Mouse (Mus musculus) cerebellum, postnatal 10 days (tissue): Measurements from ENCODE around the gene Tgtp2.
"Not testable (repeated sequence)": the region's sequence is repeated elsewhere in the genome, so short reads cannot be mapped to it uniquely, and the experiment has no call there.

Experiments used
- DNase-seq, 2 experiments: peaks; one replicate each; pipeline ENCODE4 v3.0.0; 2021; ENCODE audit warnings: mixed read lengths in 2 of 2

The Tgtp2 gene

GRCm38 (mm10) chr11:49063713-49064469 is at the start of gene Tgtp2:
Gene Tgtp2, minus strand, starts transcription at chr11:49064206.
- not testable (repeated sequence) for DNase-seq

DNA sequence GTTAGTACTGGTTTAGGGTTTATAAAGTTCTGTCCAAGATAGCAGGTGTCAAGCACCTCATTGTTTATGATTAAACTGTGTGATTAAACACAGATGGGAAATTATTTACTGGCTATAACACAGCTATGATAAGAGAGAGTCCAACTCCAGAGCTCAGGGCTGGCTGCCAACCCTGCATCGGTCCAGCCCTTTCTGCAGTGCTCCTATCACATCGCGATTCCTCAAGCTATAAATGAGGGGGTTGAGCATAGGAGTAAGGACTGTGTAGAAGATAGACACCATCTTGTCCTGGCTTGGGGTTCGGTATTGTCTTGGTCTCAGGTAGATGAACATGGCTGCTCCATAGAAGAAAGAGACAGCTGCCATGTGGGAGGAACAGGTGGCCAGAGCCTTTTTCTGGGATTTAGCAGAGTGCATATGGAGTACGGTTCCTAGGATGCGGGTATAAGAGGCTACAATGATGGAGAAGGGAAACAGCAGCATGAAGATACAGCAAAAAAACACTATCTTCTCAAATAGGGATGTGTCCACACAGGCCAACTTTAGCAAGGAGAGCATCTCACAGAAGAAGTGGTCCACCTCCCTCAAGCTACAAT is 48.7 kb upstream of the Tgtp2 start:
- DNase-seq = peak in 1 of 2 experiments; percentile 7

DNA sequence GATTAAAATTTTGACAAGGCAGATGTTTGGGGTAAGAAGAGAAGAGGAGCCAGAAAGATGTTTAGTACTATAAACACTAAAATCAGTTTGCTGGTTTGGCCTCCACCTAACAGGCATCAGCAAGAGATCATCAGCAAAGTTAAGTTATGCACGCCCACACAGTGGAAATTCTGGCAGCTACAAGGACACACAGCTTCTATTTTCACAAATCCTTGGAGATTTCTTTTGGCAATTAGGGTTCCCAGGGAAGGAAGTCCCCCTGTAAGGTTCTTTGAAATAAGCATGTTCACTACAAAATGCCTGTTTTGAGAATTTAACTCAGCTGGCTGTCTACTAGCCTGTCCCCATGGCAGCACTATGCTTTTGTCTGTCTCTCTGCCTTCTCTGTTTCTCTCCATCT is 47.0 kb upstream of the Tgtp2 start:
- no peak for DNase-seq

GRCm38 (mm10) chr11:49108833-49109232 is 44.8 kb upstream of the Tgtp2 start:
- DNase-seq = peak; percentile 40

DNA sequence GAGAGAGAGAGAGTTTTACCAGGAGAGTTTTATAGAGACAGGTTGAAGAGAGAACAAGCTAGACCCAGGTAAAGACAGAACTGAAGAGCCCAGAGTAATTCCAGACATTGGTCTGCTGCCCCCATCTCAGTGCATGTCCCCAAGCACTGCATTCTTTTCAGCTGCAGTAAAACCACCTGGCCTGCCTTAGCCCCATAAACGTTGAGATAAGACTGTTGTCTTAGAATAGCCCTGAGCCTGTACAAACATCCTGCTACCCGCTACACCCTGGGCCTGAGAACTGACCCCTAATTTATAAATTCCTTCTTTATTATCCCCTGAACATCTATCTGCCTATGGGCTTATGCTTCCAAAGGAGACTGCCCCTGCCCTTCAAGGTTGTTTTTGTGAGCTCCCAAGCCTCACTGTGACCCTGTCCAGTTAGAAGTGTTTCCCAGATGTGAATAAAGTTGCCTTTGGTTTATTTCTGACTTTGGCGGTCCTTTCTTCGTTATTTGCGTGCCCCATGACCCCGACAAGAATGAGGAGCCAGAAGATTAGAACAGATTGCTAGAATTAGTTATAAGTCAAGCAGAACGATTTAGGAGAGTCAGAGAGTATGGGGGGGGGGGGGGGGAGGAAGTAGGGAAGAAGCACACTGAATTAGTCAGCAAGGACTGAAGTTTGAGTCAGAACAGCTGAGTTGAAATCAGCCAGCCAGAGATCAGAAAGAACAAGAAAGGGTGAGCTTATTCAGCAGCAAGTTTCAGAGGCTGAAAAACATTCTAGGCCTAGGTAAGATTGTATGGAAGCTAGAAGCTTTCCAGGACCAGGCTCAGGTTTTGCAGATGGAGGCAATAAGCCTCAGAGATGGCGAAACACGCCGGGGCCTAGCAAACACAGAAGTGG is 43.9 kb upstream of the Tgtp2 start:
- no peak for DNase-seq

DNA sequence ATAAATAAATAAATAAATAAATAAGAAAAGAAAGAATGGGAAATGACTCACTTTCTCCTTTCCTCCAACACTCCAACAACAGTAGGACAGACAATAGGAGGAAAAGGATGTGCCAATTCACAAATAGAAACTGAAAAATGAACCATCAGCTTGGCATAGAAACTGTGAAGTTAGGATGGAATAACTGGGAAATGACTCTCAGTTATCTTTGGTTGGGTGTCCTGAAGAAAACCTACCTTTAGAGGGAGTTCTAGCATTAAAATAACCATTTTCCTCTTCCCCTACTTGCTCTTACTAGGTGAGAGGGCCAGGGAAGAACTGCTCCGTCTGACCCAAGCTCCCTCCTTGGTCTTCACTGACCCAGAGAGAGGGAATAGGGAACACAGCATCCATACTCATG is 41.7 kb upstream of the Tgtp2 start:
- no peak for DNase-seq

- peak; percentile 94 to 96 for DNase-seq
Observed at GRCm38 (mm10) chr11:49103047-49103693, 39.2 kb upstream of the Tgtp2 start.

- DNase-seq = no peak
Observed at GRCm38 (mm10) chr11:49101500-49101899, 37.5 kb upstream of the Tgtp2 start.

- DNase-seq = no peak
Observed at GRCm38 (mm10) chr11:49100409-49100808, 36.4 kb upstream of the Tgtp2 start.

- DNase-seq = no peak
Observed at GRCm38 (mm10) chr11:49095367-49095766, 31.4 kb upstream of the Tgtp2 start.

DNA sequence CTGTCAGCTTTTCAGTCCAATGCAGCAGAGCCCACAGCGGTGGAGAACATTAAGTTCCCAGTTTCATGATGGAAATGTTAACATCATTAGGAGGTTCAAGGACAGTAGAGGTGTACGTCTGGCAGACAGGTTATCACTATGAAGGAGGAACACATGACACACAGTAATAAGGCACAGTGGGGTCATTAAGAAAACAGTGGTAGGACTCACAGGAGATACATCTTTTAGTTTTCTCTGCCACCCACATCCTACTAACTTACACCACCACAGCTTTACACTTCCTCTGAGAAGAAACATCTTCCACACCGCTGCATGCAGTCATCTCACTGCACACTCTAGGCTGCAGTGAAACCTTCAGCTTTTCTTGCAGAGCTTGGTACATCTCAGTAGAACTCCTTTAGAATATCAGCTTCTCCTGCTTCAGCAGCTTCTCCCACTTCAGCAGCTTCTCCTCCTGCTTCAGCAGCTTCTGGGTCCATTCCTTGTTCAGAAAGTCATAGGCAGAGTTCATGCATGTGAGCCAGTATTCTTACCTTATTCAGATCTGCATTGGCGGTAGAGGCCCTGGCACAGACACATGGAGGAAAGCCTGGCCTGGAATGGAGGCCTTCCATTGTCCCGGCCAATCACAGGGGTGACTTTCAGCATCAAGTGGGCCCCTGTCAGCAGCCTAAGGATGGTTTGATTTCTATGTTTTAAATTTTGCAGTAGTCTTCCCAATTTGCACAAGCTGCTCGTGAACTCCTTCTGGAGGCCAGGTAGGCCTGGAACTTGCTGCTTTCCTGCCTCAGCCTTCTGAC is 30.1 kb upstream of the Tgtp2 start:
- no peak for DNase-seq

GRCm38 (mm10) chr11:49092786-49093185 is 28.8 kb upstream of the Tgtp2 start:
- no peak for DNase-seq

DNA sequence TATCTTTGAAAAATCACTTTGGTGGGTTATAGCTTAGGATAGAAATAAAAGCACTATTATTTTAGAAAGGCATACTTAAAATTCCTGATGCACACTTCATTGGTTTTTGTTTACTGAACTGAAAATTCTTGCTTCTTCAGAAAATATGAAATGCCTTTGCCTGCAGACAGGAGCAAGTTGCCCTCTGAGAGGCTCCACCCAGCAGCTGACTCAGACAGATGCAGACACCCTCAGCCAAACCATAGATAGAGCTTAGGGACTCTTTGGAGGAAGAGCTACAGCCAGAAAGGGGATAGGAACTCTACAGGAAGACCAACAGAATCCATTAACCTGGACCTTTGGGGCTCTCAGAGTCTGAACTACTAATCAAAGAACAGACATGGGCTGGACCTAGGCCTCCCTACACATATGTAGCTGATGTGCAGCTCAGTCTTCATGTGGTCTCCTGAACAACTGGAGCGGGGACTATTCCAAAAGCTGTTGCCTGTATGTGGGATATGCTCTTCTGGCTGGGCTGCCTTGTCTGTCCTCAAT is 28.1 kb upstream of the Tgtp2 start:
- DNase-seq = no peak

- DNase-seq = no peak
Observed at GRCm38 (mm10) chr11:49091171-49091570, 27.2 kb upstream of the Tgtp2 start.

DNA sequence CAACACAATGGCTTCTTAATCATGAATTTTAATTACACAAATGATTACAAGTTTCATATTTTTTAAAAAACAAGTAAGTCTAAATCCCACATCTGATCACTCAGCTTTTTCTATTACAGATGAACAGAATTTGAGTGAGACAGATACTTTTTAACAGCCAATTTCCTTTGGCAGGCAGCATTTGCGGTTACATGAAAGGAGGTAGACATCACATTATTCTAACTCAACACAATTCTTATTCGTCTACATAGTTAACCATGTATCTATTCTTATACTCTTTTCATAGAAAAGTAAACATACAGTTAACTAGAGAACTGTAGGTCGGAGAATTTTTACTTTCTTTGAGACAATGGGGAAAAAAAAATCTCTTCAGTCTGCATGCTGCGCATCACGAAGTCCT is 26.5 kb upstream of the Tgtp2 start:
- DNase-seq = no peak

DNA sequence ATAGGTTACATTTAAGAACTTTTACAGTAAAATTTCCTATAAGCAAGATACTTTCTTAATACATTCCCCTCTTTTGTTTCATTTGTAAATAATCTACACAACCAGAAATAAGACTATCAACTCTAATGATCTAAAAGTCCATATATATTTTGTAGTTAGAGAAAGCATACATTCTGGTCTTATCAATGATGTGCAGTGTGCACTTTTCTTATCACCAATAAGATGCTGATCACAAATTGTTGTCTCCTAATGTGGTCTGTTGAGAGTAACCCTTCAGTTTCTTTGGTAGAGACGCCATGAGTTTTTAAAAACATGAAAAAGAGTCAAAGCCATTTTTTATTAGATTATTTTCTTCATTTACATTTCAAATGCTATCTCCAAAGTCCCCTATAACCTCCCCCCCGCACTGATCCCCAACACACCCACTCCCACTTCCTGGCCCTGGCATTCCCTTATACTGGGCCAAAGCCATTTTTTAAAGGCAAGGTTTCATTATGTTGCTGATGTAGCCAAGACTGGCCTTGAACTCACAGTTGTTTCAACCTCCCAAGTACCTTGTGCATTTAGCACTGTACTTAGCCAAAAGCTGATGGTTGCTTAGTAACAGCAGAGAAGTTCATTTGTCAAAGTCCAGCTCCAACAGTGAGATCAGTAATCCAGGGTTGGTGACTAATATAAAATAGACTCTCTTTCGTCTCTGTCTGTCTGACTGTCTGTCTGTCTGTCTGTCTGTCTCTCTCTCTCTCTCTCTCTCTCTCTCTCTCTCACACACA is 25.9 kb upstream of the Tgtp2 start:
- DNase-seq = no peak

GRCm38 (mm10) chr11:49088990-49089652 is 25.1 kb upstream of the Tgtp2 start:
- no peak for DNase-seq

- DNase-seq = peak in 1 of 2 experiments; percentile 5
Observed at GRCm38 (mm10) chr11:49087830-49088616, 24.0 kb upstream of the Tgtp2 start.

- no peak for DNase-seq
Observed at GRCm38 (mm10) chr11:49086858-49087361, 22.9 kb upstream of the Tgtp2 start.
